Mouse (Mus musculus): ENCODE results near the gene Mettl18. TPM values are rescaled to one million over a fixed set of nuclear protein-coding genes. Genes with fewer than 3 reads are reported as not detected.

The Mettl18 gene
- polyA plus RNA-seq, 1 experiment from 2014 or later: 9.6 TPM

Other genes with a start within 250 kb of the Mettl18 start
- gene Kifap3, start 215.3 kb upstream of the Mettl18 start, polyA plus RNA-seq (2016; fragmentation: Nextera tagmentation; extraction: Ambion mirVana): 69.5 and 74.8 TPM in 2 replicates
- 19.7 and 20.4 TPM in 2 replicates for gene Scyl3, start 65.8 kb upstream of the Mettl18 start, polyA plus RNA-seq (2016; fragmentation: Nextera tagmentation; extraction: Ambion mirVana)
- 16.4 and 17.7 TPM in 2 replicates for gene BC055324, start 93 bp upstream of the Mettl18 start, polyA plus RNA-seq (2016; fragmentation: Nextera tagmentation; extraction: Ambion mirVana)
- not detected in 2 replicates for gene Sele, start 53.3 kb downstream of the Mettl18 start, polyA plus RNA-seq (2016; fragmentation: Nextera tagmentation; extraction: Ambion mirVana)
- gene Sell, start 67.1 kb downstream of the Mettl18 start, polyA plus RNA-seq (2016; fragmentation: Nextera tagmentation; extraction: Ambion mirVana): 0.11 and 0.32 TPM in 2 replicates
- gene Selp, start 120.4 kb downstream of the Mettl18 start, polyA plus RNA-seq (2016; fragmentation: Nextera tagmentation; extraction: Ambion mirVana): not detected in 2 replicates
- 0.24 TPM in 2 replicates for gene F5, start 156.9 kb downstream of the Mettl18 start, polyA plus RNA-seq (2016; fragmentation: Nextera tagmentation; extraction: Ambion mirVana)

Measured in neural tube, embryonic 12.5 days (tissue).